Mouse (Mus musculus) cerebellum, postnatal 14 days (tissue): Measurements from ENCODE around the gene Isx.

Experiments
- DNase-seq, 2 experiments: peaks; one replicate each; pipeline ENCODE4 v3.0.0; 2021; ENCODE audit warnings: mixed read lengths in 2 of 2

Gene Isx

GRCm38 (mm10) chr8:74903054-74903842 lies 30.3 kb downstream of the Isx start:
- DNase-seq, result no peak

DNA sequence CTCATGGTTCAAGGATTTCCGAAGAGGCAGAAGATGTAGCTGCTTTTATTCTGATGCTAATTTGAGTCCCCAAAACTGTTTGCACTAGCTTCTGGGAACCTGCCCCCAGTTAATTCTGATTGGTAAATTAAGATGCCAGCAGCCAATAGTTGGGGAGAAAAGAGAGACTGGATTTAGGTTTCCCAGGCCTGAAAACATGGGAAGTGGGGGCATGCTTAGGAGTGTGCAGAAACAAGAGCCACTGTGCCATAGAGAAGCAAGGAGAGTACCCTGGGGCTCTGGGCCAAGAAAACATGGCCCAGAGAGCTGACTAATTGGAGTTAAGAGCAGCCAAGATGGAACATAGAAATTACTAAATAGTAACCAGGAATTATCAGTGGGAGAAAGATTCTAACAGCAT lies 33.4 kb downstream of the Isx start:
- peak in 1 of 2 experiments; percentile 19 for DNase-seq

- DNase-seq, result no peak
Measured at GRCm38 (mm10) chr8:74910708-74911107, 37.7 kb downstream of the Isx start.

- DNase-seq, result no peak
Measured at GRCm38 (mm10) chr8:74920691-74921421, 47.9 kb downstream of the Isx start.

GRCm38 (mm10) chr8:74921882-74922518 lies 49.0 kb downstream of the Isx start:
- peak; percentile 43 to 44 for DNase-seq

- DNase-seq, result no peak
Measured at GRCm38 (mm10) chr8:74927940-74928339, 55.0 kb downstream of the Isx start.

- peak; percentile 68 to 70 for DNase-seq
Measured at GRCm38 (mm10) chr8:74930731-74931130, 57.8 kb downstream of the Isx start.

- peak; percentile 82 to 88 for DNase-seq
Measured at GRCm38 (mm10) chr8:74935308-74935707, 62.3 kb downstream of the Isx start.

- no peak for DNase-seq
Measured at GRCm38 (mm10) chr8:74936656-74937055, 63.7 kb downstream of the Isx start.

DNA sequence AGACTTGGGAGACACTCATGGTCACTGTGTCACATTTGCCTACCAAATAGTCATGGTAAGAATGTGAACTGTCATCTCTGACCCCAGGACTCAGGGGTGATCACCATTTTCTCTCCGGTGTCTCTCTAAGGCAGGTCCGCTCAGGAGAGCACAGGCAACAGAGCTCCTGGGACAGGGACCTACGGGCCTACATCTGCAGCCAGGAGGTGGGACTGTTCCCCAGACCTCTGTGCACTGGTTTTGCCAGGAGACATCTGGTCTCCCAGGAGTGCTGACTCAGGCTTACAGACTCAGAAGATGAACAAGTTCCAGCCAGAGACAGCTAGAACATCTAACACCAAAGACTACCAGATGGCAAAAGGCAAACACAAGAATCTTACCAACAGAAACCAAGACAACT lies 69.1 kb downstream of the Isx start:
- DNase-seq, result no peak
